Mouse (Mus musculus): Measurements from ENCODE around the gene Ndufb4. TPM values are rescaled to one million over a fixed set of nuclear protein-coding genes. Genes with fewer than 3 reads are reported as not detected.

The Ndufb4 gene
- polyA plus RNA-seq, 1 experiment from 2014 or later = 65.1 TPM

DNA sequence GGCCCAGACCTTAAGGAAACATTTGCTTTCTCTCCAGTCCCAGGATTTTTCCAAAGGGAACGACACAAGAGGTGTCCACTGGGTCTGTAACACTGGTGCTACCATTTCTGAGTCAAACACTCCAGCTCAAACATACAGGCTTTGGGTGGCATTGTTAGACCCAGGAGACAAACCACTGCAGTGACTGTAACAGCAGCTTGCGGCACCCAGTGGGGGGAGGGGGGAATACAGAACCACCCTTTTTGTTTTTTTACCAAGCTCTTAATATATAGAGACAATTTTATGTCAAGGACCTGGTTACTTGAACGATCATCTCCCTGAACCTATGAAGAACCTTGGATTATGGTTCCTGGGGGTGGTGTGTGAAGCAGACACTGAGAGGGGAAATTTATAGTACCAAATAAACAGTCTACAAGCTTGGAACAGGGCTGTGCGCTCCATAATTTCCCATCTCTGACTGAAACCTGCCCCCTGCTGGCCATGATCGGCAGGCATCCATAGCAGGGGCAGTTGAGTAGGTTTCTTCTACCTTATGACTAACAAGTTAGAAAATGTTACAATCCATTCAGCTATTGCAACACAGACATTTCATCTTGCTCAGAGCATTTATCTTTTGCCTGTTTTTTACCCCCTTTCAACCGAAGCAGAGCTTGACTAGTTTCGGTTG lies 28.2 kb upstream of the Ndufb4 start:
- H3K36me3 ChIP-seq (ENCODE audit: control insufficient read depth, insufficient read depth, low read length) = no peaks in the 10 kb centered on the region
- peaks cover 28% of the 10 kb centered on the region for H3K4me1 ChIP-seq (ENCODE audit: control insufficient read depth, insufficient read depth, low read length)
- no peak overlapping the region for H3K4me3 ChIP-seq (ENCODE audit: low read depth, low read length)
- no peak overlapping the region for H3K27ac ChIP-seq (ENCODE audit: low read depth, low read length)
- DNase-seq (ENCODE audit: low spot score, missing footprints) = peak; percentile 98
- H3K9ac ChIP-seq (ENCODE audit: low read length) = no peak overlapping the region
- no peaks in the 10 kb centered on the region for H3K9me3 ChIP-seq (ENCODE audit: control insufficient read depth, low read length)
- H3K4me2 ChIP-seq = no peak overlapping the region
- H3K27me3 ChIP-seq (ENCODE audit: control insufficient read depth, insufficient read depth, low read length) = no peaks in the 10 kb centered on the region
- no peak for ATAC-seq (ENCODE audit: low FRiP score)
- WGBS = 52% methylated on average over 7 of the region's 7 CpGs

GRCm38 (mm10) chr16:37680831-37681230 lies 26.6 kb upstream of the Ndufb4 start:
- Histone ChIP-seq H3K27ac (ENCODE audit: low read depth, low read length) (no peak overlapping the region), H3K9me3 (ENCODE audit: control insufficient read depth, low read length) (no peaks in the 10 kb centered on the region), H3K4me2 (no peak overlapping the region), H3K36me3 (ENCODE audit: control insufficient read depth, insufficient read depth, low read length) (no peaks in the 10 kb centered on the region), H3K4me1 (ENCODE audit: control insufficient read depth, insufficient read depth, low read length) (peaks cover 24% of the 10 kb centered on the region), H3K4me3 (ENCODE audit: low read depth, low read length) (no peak overlapping the region), H3K27me3 (ENCODE audit: control insufficient read depth, insufficient read depth, low read length) (no peaks in the 10 kb centered on the region), H3K9ac (ENCODE audit: low read length) (no peak overlapping the region)
- 80% methylated on average over 8 of the region's 8 CpGs for WGBS
- DNase-seq (ENCODE audit: low spot score, missing footprints) (peak; percentile 75), ATAC-seq (ENCODE audit: low FRiP score) (no peak)

GRCm38 (mm10) chr16:37680216-37680615 lies 26.0 kb upstream of the Ndufb4 start:
- H3K36me3 ChIP-seq (ENCODE audit: control insufficient read depth, insufficient read depth, low read length) = no peaks in the 10 kb centered on the region
- H3K9me3 ChIP-seq (ENCODE audit: control insufficient read depth, low read length) = no peaks in the 10 kb centered on the region
- H3K4me3 ChIP-seq (ENCODE audit: low read depth, low read length) = no peak overlapping the region
- DNase-seq (ENCODE audit: low spot score, missing footprints) (peak; percentile 49), ATAC-seq (ENCODE audit: low FRiP score) (no peak)
- 69% methylated on average over 2 of the region's 2 CpGs for WGBS
- no peak overlapping the region for H3K4me2 ChIP-seq
- H3K27me3 ChIP-seq (ENCODE audit: control insufficient read depth, insufficient read depth, low read length) = no peaks in the 10 kb centered on the region
- H3K27ac ChIP-seq (ENCODE audit: low read depth, low read length) = no peak overlapping the region
- H3K4me1 ChIP-seq (ENCODE audit: control insufficient read depth, insufficient read depth, low read length) = peaks cover 20% of the 10 kb centered on the region
- no peak overlapping the region for H3K9ac ChIP-seq (ENCODE audit: low read length)

GRCm38 (mm10) chr16:37677586-37677985 lies 23.3 kb upstream of the Ndufb4 start:
- DNase-seq (ENCODE audit: low spot score, missing footprints) (peak; percentile 75), ATAC-seq (ENCODE audit: low FRiP score) (no peak)
- 78% methylated on average over 8 of the region's 8 CpGs for WGBS
- H3K9me3 ChIP-seq (ENCODE audit: control insufficient read depth, low read length) = no peaks in the 10 kb centered on the region
- H3K4me2 ChIP-seq = no peak overlapping the region
- H3K36me3 ChIP-seq (ENCODE audit: control insufficient read depth, insufficient read depth, low read length) = no peaks in the 10 kb centered on the region
- peaks cover 4% of the 10 kb centered on the region; the same call in 1 of the 2 replicates for H3K4me1 ChIP-seq (ENCODE audit: control insufficient read depth, insufficient read depth, low read length)
- H3K27me3 ChIP-seq (ENCODE audit: control insufficient read depth, insufficient read depth, low read length) = no peaks in the 10 kb centered on the region
- H3K27ac ChIP-seq (ENCODE audit: low read depth, low read length) = no peak overlapping the region; the same call in 1 of the 2 replicates
- no peak overlapping the region for H3K4me3 ChIP-seq (ENCODE audit: low read depth, low read length)
- no peak overlapping the region for H3K9ac ChIP-seq (ENCODE audit: low read length)

DNA sequence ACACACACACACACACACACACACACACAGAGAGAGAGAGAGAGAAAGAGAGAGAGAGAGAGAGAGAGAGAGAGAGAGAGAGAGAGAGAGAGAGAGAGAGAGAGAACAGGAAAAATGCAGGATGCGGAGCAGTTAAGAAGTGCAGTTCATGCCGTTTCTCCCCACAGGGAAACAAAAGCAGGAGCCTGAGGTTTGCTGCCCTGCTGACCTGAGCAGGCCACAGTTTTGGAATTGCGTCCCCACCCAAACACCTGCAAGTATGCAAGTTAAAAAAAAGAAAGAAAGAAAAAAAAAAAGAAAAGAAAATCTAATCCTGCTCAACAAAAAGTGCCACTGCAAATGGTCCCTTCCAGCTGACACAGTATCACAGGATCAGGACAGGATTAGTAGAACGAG lies 22.4 kb upstream of the Ndufb4 start:
- Histone ChIP-seq H3K36me3 (ENCODE audit: control insufficient read depth, insufficient read depth, low read length) (no peaks in the 10 kb centered on the region), H3K27me3 (ENCODE audit: control insufficient read depth, insufficient read depth, low read length) (no peaks in the 10 kb centered on the region), H3K4me3 (ENCODE audit: low read depth, low read length) (no peak overlapping the region), H3K27ac (ENCODE audit: low read depth, low read length) (no peak overlapping the region), H3K4me2 (no peak overlapping the region), H3K9me3 (ENCODE audit: control insufficient read depth, low read length) (no peaks in the 10 kb centered on the region), H3K9ac (ENCODE audit: low read length) (no peak overlapping the region), H3K4me1 (ENCODE audit: control insufficient read depth, insufficient read depth, low read length) (peaks cover 4% of the 10 kb centered on the region; the same call in 1 of the 2 replicates)
- DNase-seq (ENCODE audit: low spot score, missing footprints) (peak; percentile 69), ATAC-seq (ENCODE audit: low FRiP score) (no peak)
- WGBS = 32% methylated on average over 4 of the region's 4 CpGs

DNA sequence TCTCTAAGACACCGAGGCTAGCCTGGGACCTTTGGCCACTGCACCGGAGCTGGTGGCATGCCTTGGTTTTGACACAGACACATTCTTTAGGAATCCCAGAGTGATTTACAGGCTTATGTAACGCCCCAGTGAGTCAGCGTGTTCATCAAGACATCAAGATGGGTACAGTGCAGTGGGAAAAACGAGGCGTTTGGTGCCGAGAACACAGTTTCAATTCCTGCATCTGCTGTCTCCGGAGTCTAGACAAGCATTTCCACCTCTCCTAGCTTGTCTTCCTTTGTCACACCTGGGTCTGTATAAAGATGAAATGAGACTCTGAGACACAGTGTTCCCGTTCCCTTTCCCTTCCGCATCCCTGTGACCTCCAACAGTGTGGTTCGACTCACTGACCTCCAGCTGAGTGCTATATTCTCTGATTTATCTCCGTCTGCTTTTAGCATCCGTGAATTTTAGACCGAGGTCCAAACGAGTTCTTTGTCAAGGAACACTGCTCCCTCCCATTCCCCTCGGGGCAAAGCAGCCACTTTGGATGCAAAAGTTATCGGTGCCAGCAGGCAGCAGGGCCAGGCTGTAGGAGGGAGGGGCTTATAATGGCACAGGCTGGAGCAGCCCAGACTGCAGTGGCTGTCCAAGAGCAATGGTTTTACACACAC lies 21.9 kb upstream of the Ndufb4 start:
- no peak overlapping the region for H3K4me2 ChIP-seq
- peaks cover 4% of the 10 kb centered on the region; the same call in 1 of the 2 replicates for H3K4me1 ChIP-seq (ENCODE audit: control insufficient read depth, insufficient read depth, low read length)
- H3K27ac ChIP-seq (ENCODE audit: low read depth, low read length) = no peak overlapping the region
- DNase-seq (ENCODE audit: low spot score, missing footprints) (peak; percentile 86), ATAC-seq (ENCODE audit: low FRiP score) (peak; percentile 70; the same call in 1 of the 2 replicates)
- 51% methylated on average over 17 of the region's 17 CpGs for WGBS
- no peaks in the 10 kb centered on the region for H3K9me3 ChIP-seq (ENCODE audit: control insufficient read depth, low read length)
- peak overlapping the region; percentile 43; the same call in 1 of the 2 replicates for H3K9ac ChIP-seq (ENCODE audit: low read length)
- H3K36me3 ChIP-seq (ENCODE audit: control insufficient read depth, insufficient read depth, low read length) = no peaks in the 10 kb centered on the region
- H3K4me3 ChIP-seq (ENCODE audit: low read depth, low read length) = no peak overlapping the region
- H3K27me3 ChIP-seq (ENCODE audit: control insufficient read depth, insufficient read depth, low read length) = no peaks in the 10 kb centered on the region

DNA sequence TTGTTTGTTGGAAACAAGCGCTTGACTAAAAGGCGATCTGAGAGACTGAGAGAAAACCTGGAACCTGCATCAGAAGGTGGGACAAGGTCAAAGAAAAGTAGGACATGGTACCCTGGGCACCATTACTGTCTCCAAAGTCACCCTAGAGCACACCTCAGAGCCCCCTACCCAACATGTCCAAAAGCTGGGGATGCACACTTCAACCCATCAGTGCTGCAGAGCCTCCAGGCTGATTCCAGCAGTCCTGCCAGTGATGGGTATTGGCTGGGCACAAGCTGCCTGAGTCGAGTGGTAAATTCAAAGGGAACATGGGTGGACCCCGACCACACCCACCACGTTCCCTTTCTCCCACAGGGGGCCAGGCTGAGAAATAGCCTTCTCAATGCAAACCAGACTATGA lies 21.1 kb upstream of the Ndufb4 start:
- peaks cover 4% of the 10 kb centered on the region; the same call in 1 of the 2 replicates for H3K4me1 ChIP-seq (ENCODE audit: control insufficient read depth, insufficient read depth, low read length)
- ATAC-seq (ENCODE audit: low FRiP score) = no peak
- no peaks in the 10 kb centered on the region for H3K27me3 ChIP-seq (ENCODE audit: control insufficient read depth, insufficient read depth, low read length)
- H3K36me3 ChIP-seq (ENCODE audit: control insufficient read depth, insufficient read depth, low read length) = no peaks in the 10 kb centered on the region
- no peaks in the 10 kb centered on the region for H3K9me3 ChIP-seq (ENCODE audit: control insufficient read depth, low read length)
- DNase-seq (ENCODE audit: low spot score, missing footprints) = peak; percentile 78
- no peak overlapping the region for H3K27ac ChIP-seq (ENCODE audit: low read depth, low read length)
- 96% methylated on average over 5 of the region's 5 CpGs for WGBS
- H3K9ac ChIP-seq (ENCODE audit: low read length) = no peak overlapping the region
- H3K4me2 ChIP-seq = no peak overlapping the region
- H3K4me3 ChIP-seq (ENCODE audit: low read depth, low read length) = no peak overlapping the region

DNA sequence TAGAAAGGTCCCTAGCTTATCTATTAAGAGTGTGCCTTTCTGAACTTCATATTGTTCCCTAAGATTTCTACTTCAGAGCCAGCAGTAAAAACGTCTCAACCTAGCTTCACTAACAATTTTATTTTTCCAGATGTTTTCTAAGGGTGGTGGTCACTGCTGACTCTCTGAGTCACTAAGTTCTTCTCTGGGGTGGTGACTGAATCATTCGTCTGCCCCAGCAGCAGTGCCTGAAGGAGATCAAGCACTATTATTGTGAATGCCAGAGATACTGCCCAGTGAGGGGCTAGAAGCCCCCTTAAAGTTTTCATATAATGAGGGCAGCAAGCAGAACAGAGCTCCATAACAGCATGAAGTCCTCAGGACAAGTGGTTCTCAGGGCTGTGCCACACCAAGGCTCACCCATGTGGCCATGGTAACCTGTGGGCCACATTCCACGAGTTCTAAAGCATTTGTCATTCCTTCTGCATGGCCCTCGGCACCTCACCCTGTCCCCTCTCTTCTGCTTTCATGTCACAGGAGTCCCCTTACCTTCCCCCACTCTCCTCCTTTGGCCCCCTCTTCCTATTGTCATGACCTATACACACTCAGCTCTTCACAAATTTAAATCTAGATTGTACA lies 16.5 kb upstream of the Ndufb4 start:
- H3K36me3 ChIP-seq (ENCODE audit: control insufficient read depth, insufficient read depth, low read length) = no peaks in the 10 kb centered on the region
- no peak overlapping the region for H3K4me2 ChIP-seq
- no peak overlapping the region for H3K4me3 ChIP-seq (ENCODE audit: low read depth, low read length)
- H3K27me3 ChIP-seq (ENCODE audit: control insufficient read depth, insufficient read depth, low read length) = no peaks in the 10 kb centered on the region
- H3K27ac ChIP-seq (ENCODE audit: low read depth, low read length) = no peak overlapping the region
- 39% methylated on average over 4 of the region's 4 CpGs for WGBS
- ATAC-seq (ENCODE audit: low FRiP score) (no peak), DNase-seq (ENCODE audit: low spot score, missing footprints) (no peak)
- no peaks in the 10 kb centered on the region for H3K9me3 ChIP-seq (ENCODE audit: control insufficient read depth, low read length)
- no peaks in the 10 kb centered on the region for H3K4me1 ChIP-seq (ENCODE audit: control insufficient read depth, insufficient read depth, low read length)
- H3K9ac ChIP-seq (ENCODE audit: low read length) = no peak overlapping the region

DNA sequence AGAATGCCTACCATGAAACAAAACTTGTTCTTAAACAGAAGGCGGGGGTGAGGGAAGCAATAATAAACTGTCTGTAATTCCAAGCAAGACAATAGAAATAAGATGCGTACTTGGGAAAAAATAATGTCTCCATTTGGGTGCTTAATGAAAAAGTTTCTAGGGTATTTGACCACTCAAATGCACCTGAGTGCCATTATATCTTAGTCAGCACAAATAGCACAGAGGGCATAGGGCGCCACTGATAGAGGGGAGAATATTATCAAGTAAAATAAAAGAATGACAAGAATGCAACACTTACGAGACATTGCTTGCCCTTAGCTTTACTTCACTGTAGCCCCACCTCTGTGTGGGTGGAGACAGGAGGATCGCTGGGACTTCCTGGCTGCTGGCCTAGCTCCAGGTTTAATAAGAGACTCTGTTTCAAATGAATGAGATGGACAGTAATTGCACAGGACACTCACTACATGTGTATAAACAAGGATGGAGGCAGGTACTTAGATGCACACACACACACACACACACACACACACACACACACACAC lies 11.2 kb upstream of the Ndufb4 start:
- Histone ChIP-seq H3K9me3 (ENCODE audit: control insufficient read depth, low read length) (no peaks in the 10 kb centered on the region), H3K4me1 (ENCODE audit: control insufficient read depth, insufficient read depth, low read length) (0 out of 2 replicates have a peak, but pooled peaks cover 2% of the 10 kb centered on the region), H3K9ac (ENCODE audit: low read length) (no peak overlapping the region), H3K4me2 (no peak overlapping the region), H3K36me3 (ENCODE audit: control insufficient read depth, insufficient read depth, low read length) (no peaks in the 10 kb centered on the region), H3K27ac (ENCODE audit: low read depth, low read length) (no peak overlapping the region), H3K4me3 (ENCODE audit: low read depth, low read length) (no peak overlapping the region), H3K27me3 (ENCODE audit: control insufficient read depth, insufficient read depth, low read length) (no peaks in the 10 kb centered on the region)
- WGBS = 80% methylated on average over 5 of the region's 5 CpGs
- no peak for ATAC-seq (ENCODE audit: low FRiP score)
- DNase-seq (ENCODE audit: low spot score, missing footprints) = no peak
